Mouse (Mus musculus): ENCODE data around the gene Hdx. TPM values are rescaled to one million over a fixed set of nuclear protein-coding genes. Genes with fewer than 3 reads are reported as not detected.

Hdx gene
- polyA plus RNA-seq (2015; fragmentation: Nextera tagmentation; extraction: Ambion mirVana), result 0.14 and 0.17 TPM in 2 replicates

GRCm38 (mm10) chrX:111696356-111697282, at the start of gene Hdx:
Gene Hdx, minus strand, starts transcription at chrX:111697079.

GRCm38 (mm10) chrX:111537859-111538258, 159.0 kb downstream of the Hdx start, which contains the start of gene Rps6ka6:
Gene Rps6ka6, minus strand, starts transcription at chrX:111537959.

Other genes starting within 250 kb of the Hdx start
- gene Rps6ka6, start 159.1 kb downstream of the Hdx start, polyA plus RNA-seq (2015; fragmentation: Nextera tagmentation; extraction: Ambion mirVana), result 1.3 and 1.7 TPM in 2 replicates
- gene Gm45194, start 194.3 kb upstream of the Hdx start, polyA plus RNA-seq (2015; fragmentation: Nextera tagmentation; extraction: Ambion mirVana), result not detected in 2 replicates